Mouse (Mus musculus) Patski (cell line): ENCODE measurements around the gene Ttc25. TPM values are rescaled to one million over a fixed set of nuclear protein-coding genes. Genes with fewer than 3 reads are reported as not detected.

Experiments
- ATAC-seq: fragments of 100-300 bp; one replicate; pipeline ENCODE4 v1.8.0; 2021
- CTCF ChIA-PET: fragments of 350-600 bp; sonication (Branson Sonifier 250); formaldehyde crosslinking; loops from one replicate; lab custom pipeline; 2022; ENCODE audit warnings: inconsistent platforms; lab: Charles Lee
- POLR2A ChIA-PET: fragments of 350-600 bp; sonication (Branson Sonifier 250); formaldehyde crosslinking; loops from one replicate; lab custom pipeline; 2022; ENCODE audit warnings: antibody characterized with exemption, inconsistent platforms; lab: Charles Lee
- DNase-seq: peaks from one replicate; pipeline ENCODE4 v3.0.0-alpha.2; 2011; ENCODE audit warnings: low read depth, low spot score
- H3K27me3 ChIP-seq: fragments of 371-371 bp; one replicate; pipeline ENCODE4 v1.5.1; 2021
- CTCF ChIP-seq: fragments of 100-300 bp; IDR thresholded peaks from one replicate; pipeline ENCODE4 v1.5.1; 2021
- in situ Hi-C: fragments of 300-500 bp; cut with MboI; formaldehyde crosslinking; loops from 3 replicates; pipeline ENCODE4 v1.11.1; 2018; ENCODE audit warnings: low pct_unique_long_range_greater_than_20kb, mixed read lengths
- polyA plus RNA-seq: library from polyadenylated mRNA; unstranded; gene quantifications from one replicate; pipeline ENCODE4 v1.2.3, GENCODE M21; 2021

The Ttc25 gene
- polyA plus RNA-seq, 1 experiment from 2014 or later: 2.2 TPM

- no peak for TF ChIP-seq CTCF
- POLR2A ChIA-PET: interaction anchor here (0.7 to 1.1 kb wide), 2 partner anchors 12 to 119 kb away, joined by 3 to 4 read pairs; partner anchors contain the start of gene Acly
- DNase-seq: no peak
- in situ Hi-C loops: no loop called here
- CTCF ChIA-PET: interaction anchor here (1.1 to 1.5 kb wide), 3 partner anchors 9 to 12 kb away, joined by 3 to 4 read pairs (median 3); partner anchors contain the start of gene Acly
- no peak for ATAC-seq
- no peaks in the 10 kb centered on the region for H3K27me3 ChIP-seq
These were observed 29.6 kb upstream of the Ttc25 start for GRCm38 (mm10) chr11:100515789-100516188.

GRCm38 (mm10) chr11:100516291-100516690 is 29.1 kb upstream of the Ttc25 start:
- DNase-seq (peak; percentile 65), ATAC-seq (no peak)
- H3K27me3 ChIP-seq: no peaks in the 10 kb centered on the region
- ChIA-PET POLR2A (no interaction called here), CTCF (interaction anchor here (1.1 to 1.5 kb wide), 3 partner anchors 9 to 11 kb away, joined by 3 to 4 read pairs (median 3); partner anchors contain the start of gene Acly)
- TF ChIP-seq CTCF: no peak
- in situ Hi-C loops: no loop called here

- CTCF ChIA-PET: interaction anchor here (2.1 kb wide), 1 partner anchor 9 kb away, joined by 10 read pairs; the partner anchor contains the start of gene Acly
- no peaks in the 10 kb centered on the region for H3K27me3 ChIP-seq
- ATAC-seq (peak; percentile 42), DNase-seq (peak; percentile 97)
- in situ Hi-C loops: no loop called here
- no peak for TF ChIP-seq CTCF
- POLR2A ChIA-PET: interaction anchor here (0.6 to 1.9 kb wide), 2 partner anchors 9 to 13 kb away, joined by 4 to 15 read pairs; partner anchors contain the start of gene Acly
These were observed 27.2 kb upstream of the Ttc25 start for GRCm38 (mm10) chr11:100518188-100518591.

- in situ Hi-C loops: no loop called here
- H3K27me3 ChIP-seq: no peaks in the 10 kb centered on the region
- no peak for ATAC-seq
- ChIA-PET CTCF (interaction anchor here (2.1 kb wide), 1 partner anchor 8 kb away, joined by 10 read pairs; the partner anchor contains the start of gene Acly), POLR2A (no interaction called here)
- TF ChIP-seq CTCF: no peak
- no peak for DNase-seq
These were observed 26.2 kb upstream of the Ttc25 start for GRCm38 (mm10) chr11:100519188-100519587.

- DNase-seq: peak; percentile 96
- ChIA-PET CTCF (interaction anchor here (1.9 kb wide), 1 partner anchor 95 kb away, joined by 5 read pairs; no protein-coding TSS in a partner anchor), POLR2A (no interaction called here)
- in situ Hi-C loops: no loop called here
- TF ChIP-seq CTCF: no peak
- H3K27me3 ChIP-seq: no peaks in the 10 kb centered on the region
- ATAC-seq: peak; percentile 70
These were observed 24.6 kb upstream of the Ttc25 start for GRCm38 (mm10) chr11:100520838-100521237.

- H3K27me3 ChIP-seq: no peaks in the 10 kb centered on the region
- ChIA-PET CTCF (interaction anchor here (1.4 kb wide), 1 partner anchor 9 kb away, joined by 4 read pairs; no protein-coding TSS in a partner anchor), POLR2A (interaction anchor here (1.3 kb wide), 1 partner anchor 127 kb away, joined by 3 read pairs; the partner anchor contains the start of gene Jup)
- in situ Hi-C loops: no loop called here
- ATAC-seq (no peak), DNase-seq (peak; percentile 57)
- TF ChIP-seq CTCF: no peak
These were observed 21.0 kb upstream of the Ttc25 start for GRCm38 (mm10) chr11:100524358-100524757.

GRCm38 (mm10) chr11:100524987-100525630 is 20.3 kb upstream of the Ttc25 start:
- ChIA-PET CTCF (interaction anchor here (1.4 to 2.2 kb wide), 2 partner anchors 10 to 11 kb away, joined by 4 to 7 read pairs; no protein-coding TSS in a partner anchor), POLR2A (interaction anchor here (0.6 to 1.3 kb wide), 3 partner anchors 82 to 127 kb away, joined by 3 read pairs; partner anchors contain the start of gene Jup)
- in situ Hi-C loops: no loop called here
- DNase-seq: no peak
- no peaks in the 10 kb centered on the region for H3K27me3 ChIP-seq
- no peak for TF ChIP-seq CTCF
- no peak for ATAC-seq

GRCm38 (mm10) chr11:100526052-100526816 is 19.2 kb upstream of the Ttc25 start:
- no peaks in the 10 kb centered on the region for H3K27me3 ChIP-seq
- in situ Hi-C loops: no loop called here
- no peak for TF ChIP-seq CTCF
- ATAC-seq: no peak
- DNase-seq: no peak
- ChIA-PET POLR2A (interaction anchor here (0.6 to 2.5 kb wide), 3 partner anchors 8 to 992 kb away, joined by 3 to 15 read pairs (median 5); no protein-coding TSS in a partner anchor), CTCF (interaction anchor here (1.2 to 2.2 kb wide), 4 partner anchors 8 to 15 kb away, joined by 3 to 10 read pairs (median 6); no protein-coding TSS in a partner anchor)

GRCm38 (mm10) chr11:100527066-100527457 is 18.3 kb upstream of the Ttc25 start:
- ATAC-seq: peak; percentile 49
- no peak for DNase-seq
- POLR2A ChIA-PET: interaction anchor here (0.6 to 2.5 kb wide), 7 partner anchors 9 to 993 kb away, joined by 4 to 15 read pairs (median 4); partner anchors contain the start of gene Ttc25
- in situ Hi-C loops: no loop called here
- TF ChIP-seq CTCF: no peak
- H3K27me3 ChIP-seq: no peaks in the 10 kb centered on the region
- CTCF ChIA-PET: interaction anchor here (1.0 to 2.2 kb wide), 8 partner anchors 9 to 102 kb away, joined by 3 to 10 read pairs (median 4); no protein-coding TSS in a partner anchor
